Mouse (Mus musculus): ENCODE results near the gene Dguok. TPM values are rescaled to one million over a fixed set of nuclear protein-coding genes. Genes with fewer than 3 reads are reported as not detected.

Dguok gene
- polyA plus RNA-seq, 1 experiment from 2014 or later = 68.8 TPM

- H3K27me3 ChIP-seq (ENCODE audit: insufficient read depth, poor library complexity, severe bottlenecking) = no peaks in the 10 kb centered on the region
- peaks cover 89% of the 10 kb centered on the region for H3K4me1 ChIP-seq (replicated peaks)
- H3K36me3 ChIP-seq = peaks cover 71% of the 10 kb centered on the region
- WGBS = 93% methylated on average over 2 of the region's 2 CpGs
- H3K27ac ChIP-seq = no peak overlapping the region
- H3K4me3 ChIP-seq = no peak overlapping the region
- H3K9me3 ChIP-seq = no peaks in the 10 kb centered on the region
- no peak for DNase-seq (ENCODE audit: low spot score)
Measured at GRCm38 (mm10) chr6:83445796-83446195, 61.0 kb downstream of the Dguok start.

- H3K4me1 ChIP-seq (replicated peaks) = peaks cover 89% of the 10 kb centered on the region
- peak overlapping the region; percentile 70 for H3K27ac ChIP-seq
- peak overlapping the region; percentile 31 for H3K4me3 ChIP-seq
- peak; percentile 46 for DNase-seq (ENCODE audit: low spot score)
- H3K36me3 ChIP-seq = peaks cover 62% of the 10 kb centered on the region
- 11% methylated on average over 13 of the region's 13 CpGs for WGBS
- H3K9me3 ChIP-seq = no peaks in the 10 kb centered on the region
- H3K27me3 ChIP-seq (ENCODE audit: insufficient read depth, poor library complexity, severe bottlenecking) = no peaks in the 10 kb centered on the region
Measured at GRCm38 (mm10) chr6:83443441-83444340, 63.1 kb downstream of the Dguok start.

GRCm38 (mm10) chr6:83442639-83443038 lies 64.1 kb downstream of the Dguok start:
- Histone ChIP-seq H3K4me1 (replicated peaks) (peaks cover 97% of the 10 kb centered on the region), H3K27ac (peak overlapping the region; percentile 97), H3K4me3 (peak overlapping the region; percentile 79), H3K27me3 (ENCODE audit: insufficient read depth, poor library complexity, severe bottlenecking) (no peaks in the 10 kb centered on the region), H3K36me3 (peaks cover 61% of the 10 kb centered on the region), H3K9me3 (no peaks in the 10 kb centered on the region)
- 56% methylated on average over 3 of the region's 3 CpGs for WGBS
- DNase-seq (ENCODE audit: low spot score) = no peak

GRCm38 (mm10) chr6:83441259-83442061 lies 65.3 kb downstream of the Dguok start:
- peak overlapping the region; percentile 97 for H3K27ac ChIP-seq
- H3K36me3 ChIP-seq = peaks cover 58% of the 10 kb centered on the region
- no peaks in the 10 kb centered on the region for H3K27me3 ChIP-seq (ENCODE audit: insufficient read depth, poor library complexity, severe bottlenecking)
- H3K4me1 ChIP-seq (replicated peaks) = peaks cover 97% of the 10 kb centered on the region
- H3K9me3 ChIP-seq = no peaks in the 10 kb centered on the region
- peak overlapping the region; percentile 79 for H3K4me3 ChIP-seq
- WGBS = under 1% methylated on average over 48 of the region's 48 CpGs
- DNase-seq (ENCODE audit: low spot score) = peak; percentile 87

GRCm38 (mm10) chr6:83440510-83441258 lies 66.1 kb downstream of the Dguok start:
- Histone ChIP-seq H3K4me1 (replicated peaks) (peaks cover 97% of the 10 kb centered on the region), H3K27ac (peak overlapping the region; percentile 97), H3K9me3 (no peaks in the 10 kb centered on the region), H3K36me3 (peaks cover 57% of the 10 kb centered on the region), H3K4me3 (peak overlapping the region; percentile 79), H3K27me3 (ENCODE audit: insufficient read depth, poor library complexity, severe bottlenecking) (no peaks in the 10 kb centered on the region)
- DNase-seq (ENCODE audit: low spot score) = peak; percentile 74
- 3% methylated on average over 26 of the region's 26 CpGs for WGBS

GRCm38 (mm10) chr6:83440197-83440509 lies 66.6 kb downstream of the Dguok start:
- H3K4me3 ChIP-seq = peak overlapping the region; percentile 79
- no peak for DNase-seq (ENCODE audit: low spot score)
- peaks cover 97% of the 10 kb centered on the region for H3K4me1 ChIP-seq (replicated peaks)
- no peaks in the 10 kb centered on the region for H3K9me3 ChIP-seq
- H3K36me3 ChIP-seq = peaks cover 56% of the 10 kb centered on the region
- H3K27ac ChIP-seq = peak overlapping the region; percentile 97
- H3K27me3 ChIP-seq (ENCODE audit: insufficient read depth, poor library complexity, severe bottlenecking) = no peaks in the 10 kb centered on the region
- 24% methylated on average over 3 of the region's 3 CpGs for WGBS

GRCm38 (mm10) chr6:83439781-83440180 lies 67.0 kb downstream of the Dguok start:
- whole genome bisulfite sequencing = 66% methylated on average over 5 of the region's 5 CpGs
- H3K4me1 ChIP-seq (replicated peaks) = peaks cover 97% of the 10 kb centered on the region
- no peak for DNase-seq (ENCODE audit: low spot score)
- H3K27ac ChIP-seq = peak overlapping the region; percentile 97
- H3K36me3 ChIP-seq = peaks cover 56% of the 10 kb centered on the region
- H3K9me3 ChIP-seq = no peaks in the 10 kb centered on the region
- no peaks in the 10 kb centered on the region for H3K27me3 ChIP-seq (ENCODE audit: insufficient read depth, poor library complexity, severe bottlenecking)
- H3K4me3 ChIP-seq = peak overlapping the region; percentile 79

- H3K4me3 ChIP-seq = peak overlapping the region; percentile 79
- H3K4me1 ChIP-seq (replicated peaks) = peaks cover 96% of the 10 kb centered on the region
- H3K36me3 ChIP-seq = peaks cover 56% of the 10 kb centered on the region
- WGBS = 82% methylated on average over 13 of the region's 13 CpGs
- H3K27ac ChIP-seq = peak overlapping the region; percentile 97; the same call in 1 of the 2 replicates
- no peaks in the 10 kb centered on the region for H3K9me3 ChIP-seq
- no peaks in the 10 kb centered on the region for H3K27me3 ChIP-seq (ENCODE audit: insufficient read depth, poor library complexity, severe bottlenecking)
- DNase-seq (ENCODE audit: low spot score) = no peak
Measured at GRCm38 (mm10) chr6:83439119-83439767, 67.5 kb downstream of the Dguok start.

GRCm38 (mm10) chr6:83438584-83438983 lies 68.2 kb downstream of the Dguok start:
- no peak overlapping the region for H3K27ac ChIP-seq
- H3K27me3 ChIP-seq (ENCODE audit: insufficient read depth, poor library complexity, severe bottlenecking) = no peaks in the 10 kb centered on the region
- WGBS = 91% methylated on average over 3 of the region's 3 CpGs
- H3K9me3 ChIP-seq = no peaks in the 10 kb centered on the region
- DNase-seq (ENCODE audit: low spot score) = no peak
- H3K36me3 ChIP-seq = peaks cover 59% of the 10 kb centered on the region
- peaks cover 96% of the 10 kb centered on the region for H3K4me1 ChIP-seq (replicated peaks)
- H3K4me3 ChIP-seq = peak overlapping the region; percentile 79; the same call in 1 of the 2 replicates

- Histone ChIP-seq H3K4me1 (replicated peaks) (peaks cover 96% of the 10 kb centered on the region), H3K9me3 (no peaks in the 10 kb centered on the region), H3K27ac (no peak overlapping the region), H3K4me3 (peak overlapping the region; percentile 16), H3K36me3 (peaks cover 65% of the 10 kb centered on the region), H3K27me3 (ENCODE audit: insufficient read depth, poor library complexity, severe bottlenecking) (no peaks in the 10 kb centered on the region)
- 38% methylated on average over 3 of the region's 3 CpGs for WGBS
- no peak for DNase-seq (ENCODE audit: low spot score)
Measured at GRCm38 (mm10) chr6:83437802-83438201, 69.0 kb downstream of the Dguok start.

- peaks cover 96% of the 10 kb centered on the region for H3K4me1 ChIP-seq (replicated peaks)
- H3K36me3 ChIP-seq = peaks cover 70% of the 10 kb centered on the region
- no peaks in the 10 kb centered on the region for H3K9me3 ChIP-seq
- no peak for DNase-seq (ENCODE audit: low spot score)
- no peak overlapping the region for H3K4me3 ChIP-seq
- no peaks in the 10 kb centered on the region for H3K27me3 ChIP-seq (ENCODE audit: insufficient read depth, poor library complexity, severe bottlenecking)
- WGBS = 82% methylated on average over 3 of the region's 3 CpGs
- H3K27ac ChIP-seq = no peak overlapping the region
Measured at GRCm38 (mm10) chr6:83437225-83437624, 69.5 kb downstream of the Dguok start.

GRCm38 (mm10) chr6:83436547-83436946 lies 70.2 kb downstream of the Dguok start:
- peaks cover 90% of the 10 kb centered on the region for H3K4me1 ChIP-seq (replicated peaks)
- no peak for DNase-seq (ENCODE audit: low spot score)
- H3K27me3 ChIP-seq (ENCODE audit: insufficient read depth, poor library complexity, severe bottlenecking) = no peaks in the 10 kb centered on the region
- no peaks in the 10 kb centered on the region for H3K9me3 ChIP-seq
- no peak overlapping the region for H3K4me3 ChIP-seq
- WGBS = 75% methylated on average over 4 of the region's 4 CpGs
- H3K36me3 ChIP-seq = peaks cover 76% of the 10 kb centered on the region
- H3K27ac ChIP-seq = no peak overlapping the region
